ENCODE assay signal across 12 mouse cellular contexts in genomic region chr3:154327110-154327882, GRCm38 (mm10). TPM values are rescaled to one million over a fixed set of nuclear protein-coding genes. Genes with fewer than 3 reads are reported as not detected.
A peak's percentile ranks its signal among the peaks of the same experiment; 100 is the strongest.
DNase-seq lines count a peak whose midpoint lies in the region; ATAC-seq lines count a peak whose summit lies in the region.
"Had no signal": no experiment of that assay in that cellular context is flagged by ENCODE, and none has a peak within 500 bp of the region (broad histone marks: within the 10 kb centered on the region; RNA-seq: fewer than 3 reads in every experiment).

No protein-coding gene starts in this region.

- no peak overlapping the region for H3K9ac ChIP-seq in heart, embryonic 15.5 days
- H3K9ac ChIP-seq in forebrain, embryonic 16.5 days (replicated peaks; ENCODE audit: low read depth, low read length), result no peak overlapping the region
- no peak overlapping the region for H3K9ac ChIP-seq in midbrain, embryonic 16.5 days (ENCODE audit: low read depth, low read length)

- peaks cover 91% of the 10 kb centered on the region for H3K27me3 ChIP-seq in heart, embryonic 15.5 days
- peaks cover 44% of the 10 kb centered on the region for H3K27me3 ChIP-seq in forebrain, embryonic 16.5 days (replicated peaks; ENCODE audit: control insufficient read depth, insufficient read depth, low read length)
- H3K27me3 ChIP-seq in midbrain, embryonic 16.5 days (ENCODE audit: control insufficient read depth, insufficient read depth, low read depth, low read length), result peaks cover 36% of the 10 kb centered on the region

- no peaks in the 10 kb centered on the region for H3K36me3 ChIP-seq in heart, embryonic 15.5 days
- no peaks in the 10 kb centered on the region for H3K36me3 ChIP-seq in forebrain, embryonic 16.5 days (ENCODE audit: control insufficient read depth, insufficient read depth)
- H3K36me3 ChIP-seq in midbrain, embryonic 16.5 days (ENCODE audit: control insufficient read depth, insufficient read depth, low read length), result no peaks in the 10 kb centered on the region

- H3K4me3 ChIP-seq in heart, embryonic 15.5 days, result 0 out of 2 replicates have a peak overlapping the region, but pooled peaks have one; percentile 48
- peak overlapping the region; percentile 61 for H3K4me3 ChIP-seq in brown adipose tissue, adult 24 weeks (ENCODE audit: insufficient read depth, low read depth, low read length)
- H3K4me3 ChIP-seq in forebrain, embryonic 16.5 days (replicated peaks; ENCODE audit: low read length), result peak overlapping the region; percentile 43
- H3K4me3 ChIP-seq in midbrain, embryonic 16.5 days (ENCODE audit: low read depth, low read length), result no peak overlapping the region

- H3K4me2 ChIP-seq in heart, embryonic 15.5 days, result no peak overlapping the region
- no peak overlapping the region for H3K4me2 ChIP-seq in forebrain, embryonic 16.5 days (ENCODE audit: low read length)
- H3K4me2 ChIP-seq in midbrain, embryonic 16.5 days (ENCODE audit: low read length), result no peak overlapping the region

- H3K9me3 ChIP-seq in heart, embryonic 15.5 days (replicated peaks), result no peaks in the 10 kb centered on the region
- H3K9me3 ChIP-seq in forebrain, embryonic 16.5 days (ENCODE audit: control insufficient read depth, low read length), result no peaks in the 10 kb centered on the region
- H3K9me3 ChIP-seq in midbrain, embryonic 16.5 days (replicated peaks; ENCODE audit: control insufficient read depth, low read length, poor library complexity, severe bottlenecking), result no peaks in the 10 kb centered on the region

- 7% methylated on average over 13 of the region's 13 CpGs for WGBS in heart, embryonic 15.5 days
- 3% methylated on average over 13 of the region's 13 CpGs for WGBS in forebrain, embryonic 16.5 days
- WGBS in midbrain, embryonic 16.5 days, result 2% methylated on average over 13 of the region's 13 CpGs

- no peak overlapping the region for H3K27ac ChIP-seq in heart, embryonic 15.5 days
- peak overlapping the region; percentile 7; the same call in 1 of the 2 replicates for H3K27ac ChIP-seq in brown adipose tissue, adult 24 weeks (replicated peaks; ENCODE audit: low read depth, low read length)
- H3K27ac ChIP-seq in forebrain, embryonic 16.5 days (ENCODE audit: low read length), result no peak overlapping the region
- H3K27ac ChIP-seq in midbrain, embryonic 16.5 days (ENCODE audit: low read length), result no peak overlapping the region

- peaks cover 30% of the 10 kb centered on the region for H3K4me1 ChIP-seq in heart, embryonic 15.5 days (replicated peaks)
- H3K4me1 ChIP-seq in brown adipose tissue, adult 24 weeks (ENCODE audit: control insufficient read depth, insufficient read depth, insufficient read length, low read length), result peaks cover 2% of the 10 kb centered on the region
- peaks cover 30% of the 10 kb centered on the region for H3K4me1 ChIP-seq in forebrain, embryonic 16.5 days (replicated peaks; ENCODE audit: control insufficient read depth, insufficient read depth, low read length)
- H3K4me1 ChIP-seq in midbrain, embryonic 16.5 days (ENCODE audit: control insufficient read depth, insufficient read depth, low read length), result peaks cover 15% of the 10 kb centered on the region

- 0 out of 2 replicates have a peak, but pooled peaks have one; percentile 4 for ATAC-seq in heart, embryonic 15.5 days (replicated peaks; ENCODE audit: insufficient number of reproducible peaks, insufficient read depth, low FRiP score, low read depth)
- ATAC-seq in forebrain, embryonic 16.5 days, result no peak; the same call in 1 of the 2 replicates
- peak; percentile 36 for ATAC-seq in midbrain, embryonic 16.5 days
- no peak for ATAC-seq in inflammation-experienced regulatory T-cells, adult 6 months

- DNase-seq in heart, adult 8-10 months (ENCODE audit: low spot score), result no peak
- DNase-seq in right cerebral cortex, adult 2 months (ENCODE audit: low spot score in 2 of 2), result no peak
- DNase-seq in Muller cell, postnatal 12 days (ENCODE audit: inconsistent ontology term), result no peak

RNA-seq across cellular contexts. Expression of gene Lhx8, which starts 3.2 kb away (rescaled TPM):
- 0.44 and 0.64 TPM in 2 replicates for polyA plus RNA-seq in heart, embryonic 15.5 days (2015; fragmentation: Nextera tagmentation; extraction: Ambion mirVana)
- total RNA-seq in heart, adult 8-10 months (2022), result not detected
- polyA plus RNA-seq in brown adipose tissue, adult 24 weeks (2012; ENCODE audit: insufficient read depth, insufficient read length, missing spikeins), result 1.5 and 2.8 TPM in 2 replicates
- polyA plus RNA-seq in forebrain, embryonic 16.5 days (2015; fragmentation: Nextera tagmentation; extraction: Ambion mirVana), result 21.5 and 35.3 TPM in 2 replicates
- 2.9 and 4.3 TPM in 2 replicates for polyA plus RNA-seq in midbrain, embryonic 16.5 days (2015; fragmentation: Nextera tagmentation; extraction: Ambion mirVana)
- not detected for polyA plus RNA-seq in inflammation-experienced regulatory T-cells, adult 6 months (2017; shearing (Covaris generic))
- total RNA-seq: liver, adult 2 months; megakaryocyte, adult 5-6 weeks had no signal
- polyA plus RNA-seq: large intestine, adult 2 months; liver, adult 2 months; stomach, embryonic 16.5 days had no signal

Comparison
In these comparisons a context has a peak if more than half of its experiments do, and no peak if none do; other contexts are left out.
1. ATAC-seq: peak in heart, embryonic 15.5 days (single experiment) and midbrain, embryonic 16.5 days (single experiment); none in forebrain, embryonic 16.5 days (single experiment) and inflammation-experienced regulatory T-cells, adult 6 months (single experiment).